Mouse (Mus musculus) heart, adult 8-10 months (tissue): ENCODE data around the gene Slc27a2. TPM values are rescaled to one million over a fixed set of nuclear protein-coding genes. Genes with fewer than 3 reads are reported as not detected.
"Not testable (repeated sequence)": the region's sequence is repeated elsewhere in the genome, so short reads cannot be mapped to it uniquely, and the experiment has no call there.

Source experiments
- DNase-seq: peaks from one replicate; pipeline ENCODE4 v3.0.0; 2022; ENCODE audit warnings: low spot score
- total RNA-seq, 4 experiments: library from RNA; stranded (reverse); gene quantifications; 2 replicates each; pipeline ENCODE4 v1.2.4; 2022

Gene Slc27a2
- total RNA-seq: under 1 TPM in 2 of 4 experiments, not detected in 2; 0.17 to 0.22 TPM

DNA sequence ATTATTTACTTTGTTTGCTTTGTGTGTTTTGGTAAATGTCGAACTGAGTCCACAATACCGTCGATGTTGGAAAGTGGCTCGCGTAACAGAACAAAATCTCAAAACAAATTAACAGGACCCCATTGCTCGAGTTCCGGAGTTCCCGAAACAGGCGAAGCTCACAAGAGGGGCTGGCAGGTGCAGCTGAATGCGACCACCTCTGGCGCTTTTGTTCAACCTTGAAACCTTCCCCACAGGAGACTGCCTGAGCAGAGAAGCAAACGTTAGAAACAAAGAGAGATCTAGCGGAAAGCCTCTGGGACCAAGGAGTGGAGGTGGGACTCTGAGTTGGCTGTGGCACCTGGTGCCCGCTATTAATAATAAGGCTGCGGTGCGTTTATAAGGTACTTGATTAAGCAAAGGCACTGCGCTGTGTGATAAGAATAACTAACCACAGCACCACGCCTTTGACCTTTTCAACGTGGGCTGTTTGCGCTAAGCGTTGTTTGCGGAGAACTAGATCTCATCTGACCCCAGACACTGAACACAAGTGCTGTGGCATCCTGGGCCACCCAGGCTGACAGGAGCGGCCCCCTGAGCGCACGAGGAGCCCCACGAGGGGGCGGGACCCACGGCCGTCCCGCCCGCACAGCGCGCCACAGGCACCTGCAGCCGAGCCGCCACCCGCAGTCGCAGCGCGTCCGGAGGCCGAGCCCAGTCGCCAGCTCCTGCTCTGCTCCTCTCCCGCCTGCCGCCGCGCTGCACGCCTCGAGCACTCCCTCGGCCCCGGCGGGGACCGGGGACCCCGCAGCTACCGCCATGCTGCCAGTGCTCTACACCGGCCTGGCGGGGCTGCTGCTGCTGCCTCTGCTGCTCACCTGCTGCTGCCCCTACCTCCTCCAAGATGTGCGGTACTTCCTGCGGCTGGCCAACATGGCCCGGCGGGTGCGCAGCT lies at the start of gene Slc27a2:
Slc27a2 (plus strand) TSS at position 51 of the 934 bp plus-strand sequence.
- DNase-seq: no peak

DNA sequence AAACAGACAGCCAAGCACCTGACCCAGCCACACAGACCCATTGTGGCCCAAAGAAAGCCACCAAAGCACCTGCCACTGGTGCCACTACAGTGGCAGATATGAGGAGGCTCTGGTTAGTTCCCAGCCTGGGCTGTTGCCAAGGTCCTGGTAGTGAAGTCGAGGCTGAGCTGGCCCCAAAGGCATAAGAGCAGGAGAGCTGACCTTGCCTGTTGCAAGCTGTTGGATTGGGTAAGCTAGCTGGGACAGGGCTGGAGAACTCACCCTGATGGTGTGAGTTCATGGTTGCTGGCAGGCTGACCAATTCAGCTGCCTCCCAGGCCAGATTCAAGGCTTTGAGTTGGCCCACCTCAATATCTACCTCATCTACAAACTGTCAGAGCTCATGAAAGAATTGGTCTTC lies 47.1 kb upstream of the Slc27a2 start:
- no peak for DNase-seq

DNA sequence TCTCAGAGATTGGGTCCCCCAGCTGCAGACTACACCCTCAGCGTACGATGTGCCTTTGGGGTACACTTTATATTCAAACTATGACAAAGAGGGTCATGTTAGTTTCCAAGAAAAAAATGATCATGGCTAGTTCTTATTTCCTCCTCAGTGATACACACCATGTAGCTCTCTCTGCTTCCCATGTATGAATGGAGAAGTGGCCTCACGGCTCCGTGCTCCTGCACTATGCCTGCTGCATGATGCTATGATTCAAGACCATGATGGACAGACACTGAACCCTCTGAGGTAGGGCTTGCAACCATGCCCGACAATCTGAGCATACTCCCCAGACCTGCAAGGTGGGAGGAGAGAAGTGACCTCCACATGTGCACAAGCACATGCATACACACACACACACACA lies 44.7 kb upstream of the Slc27a2 start:
- DNase-seq: no peak

DNA sequence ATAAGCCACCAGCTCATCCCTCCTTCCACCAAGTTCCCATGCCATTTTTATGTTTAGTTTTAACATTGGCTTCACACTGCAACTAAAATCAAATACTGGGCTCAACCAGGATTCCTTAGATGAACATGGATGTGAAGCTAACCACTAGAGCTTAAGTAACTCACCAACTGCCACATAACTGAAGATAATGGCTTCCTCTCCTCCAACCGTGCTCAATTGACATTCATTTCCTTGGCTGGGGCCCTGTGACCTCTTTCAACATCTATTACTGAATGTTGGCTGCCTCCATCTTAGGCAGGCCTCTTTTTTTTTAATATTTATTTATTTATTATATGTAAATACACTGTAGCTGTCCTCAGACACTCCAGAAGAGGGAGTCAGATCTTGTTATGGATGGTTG lies 44.0 kb upstream of the Slc27a2 start:
- no peak for DNase-seq

DNA sequence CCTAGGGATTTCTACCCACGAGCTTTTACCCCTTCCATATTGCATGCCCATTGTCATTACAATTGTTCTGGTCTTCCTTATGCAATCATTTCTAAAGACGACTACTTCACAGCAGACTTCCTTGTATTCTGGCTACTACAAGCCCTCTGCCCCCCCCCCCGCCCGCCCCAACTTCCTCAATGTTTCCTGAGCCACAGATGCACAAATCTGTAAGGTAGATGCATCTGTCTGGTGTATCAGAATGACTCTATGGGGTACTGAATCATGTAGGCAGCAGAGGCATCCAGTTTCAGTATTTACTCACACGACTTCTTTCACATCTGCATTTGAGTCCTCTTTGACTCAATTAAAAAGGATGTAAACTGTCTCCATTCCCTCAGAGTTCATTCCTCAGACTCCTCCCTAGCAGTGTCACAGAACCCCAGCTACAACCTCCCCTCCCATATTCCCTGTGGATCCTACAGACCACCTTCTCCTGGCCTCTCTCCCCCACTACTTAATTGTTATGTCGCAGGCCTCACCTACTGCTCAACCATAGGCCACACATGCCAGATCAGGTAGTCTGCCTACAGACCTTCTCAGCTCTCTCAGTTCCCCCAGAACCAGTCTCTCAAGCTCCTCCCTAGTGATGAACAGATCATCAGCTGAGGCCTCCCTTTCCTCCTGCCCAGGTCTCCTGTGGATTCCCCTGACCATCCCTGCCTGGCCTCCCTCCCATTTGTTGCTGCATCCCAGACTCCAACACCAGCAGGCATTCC lies 37.0 kb upstream of the Slc27a2 start:
- no peak for DNase-seq

DNA sequence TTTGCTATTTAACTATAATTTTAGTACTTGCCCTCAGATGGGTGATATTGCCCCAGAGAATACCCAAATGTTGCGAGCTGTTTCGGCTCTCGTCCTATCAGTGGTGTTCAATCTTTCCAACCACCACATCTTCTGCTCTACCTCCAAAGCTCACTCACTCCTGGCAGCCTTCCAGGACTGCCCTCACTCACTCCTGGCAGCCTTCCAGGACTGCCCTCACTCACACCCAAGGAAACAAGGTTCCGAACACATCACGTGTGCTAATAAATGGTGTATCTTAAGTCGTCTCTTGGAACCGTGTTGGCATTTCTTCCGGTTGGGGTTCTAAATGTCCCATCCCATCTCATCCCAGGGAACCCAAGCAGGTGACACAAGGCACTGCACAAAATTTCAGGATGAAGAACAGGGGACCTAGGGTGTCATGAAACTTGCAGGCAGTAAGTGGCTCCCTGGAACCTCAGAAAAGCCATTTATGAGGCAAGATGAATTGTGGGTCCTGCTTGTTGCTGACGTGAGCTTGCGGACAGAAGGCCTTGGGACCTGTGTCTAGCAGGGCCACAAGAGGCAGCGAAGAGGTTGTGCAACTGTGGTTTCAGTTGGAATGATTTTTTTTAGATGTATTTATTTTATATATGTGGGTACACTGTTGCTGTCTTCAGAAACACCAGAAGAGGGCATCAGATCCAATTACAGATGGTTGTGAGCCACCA lies 32.2 kb upstream of the Slc27a2 start:
- DNase-seq: no peak

DNA sequence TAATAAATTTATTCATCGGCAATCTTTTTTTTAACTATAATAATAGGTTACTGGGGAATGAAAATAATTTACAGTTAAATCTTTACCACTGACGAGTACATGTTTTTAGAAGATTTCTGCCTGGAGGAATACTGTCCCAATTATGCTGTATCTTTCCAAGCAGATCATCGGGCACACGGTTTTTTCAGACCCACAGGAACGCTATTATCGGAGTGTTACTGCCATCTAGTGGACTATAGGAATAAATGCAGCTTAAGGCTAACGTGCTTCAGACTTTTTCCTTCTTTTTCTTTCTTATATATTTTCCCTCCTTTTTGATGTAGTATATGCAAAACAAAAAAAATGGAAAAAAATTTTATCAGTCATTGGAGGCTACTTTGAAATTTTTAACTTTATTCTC lies 31.4 kb upstream of the Slc27a2 start:
- DNase-seq: peak; percentile 18

DNA sequence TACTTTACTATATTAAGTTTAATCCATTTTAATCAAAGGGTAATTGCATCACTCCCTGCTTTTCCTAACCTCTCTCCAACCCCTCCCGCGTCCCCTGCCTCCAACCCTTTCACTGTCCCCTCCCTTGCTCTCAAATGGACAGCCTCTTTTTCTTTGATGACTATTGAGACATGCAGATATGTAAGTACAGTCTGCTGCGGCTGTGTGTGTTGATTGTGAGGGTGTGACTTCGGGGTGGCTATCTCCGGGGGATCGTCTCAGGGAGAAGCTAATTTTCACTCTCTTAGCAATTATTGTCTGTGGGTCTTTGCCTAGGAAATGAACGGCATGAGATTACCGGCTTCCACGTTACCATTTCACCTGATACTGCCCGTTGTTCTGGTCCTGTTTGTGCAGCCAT lies 30.7 kb upstream of the Slc27a2 start:
- no peak for DNase-seq

DNA sequence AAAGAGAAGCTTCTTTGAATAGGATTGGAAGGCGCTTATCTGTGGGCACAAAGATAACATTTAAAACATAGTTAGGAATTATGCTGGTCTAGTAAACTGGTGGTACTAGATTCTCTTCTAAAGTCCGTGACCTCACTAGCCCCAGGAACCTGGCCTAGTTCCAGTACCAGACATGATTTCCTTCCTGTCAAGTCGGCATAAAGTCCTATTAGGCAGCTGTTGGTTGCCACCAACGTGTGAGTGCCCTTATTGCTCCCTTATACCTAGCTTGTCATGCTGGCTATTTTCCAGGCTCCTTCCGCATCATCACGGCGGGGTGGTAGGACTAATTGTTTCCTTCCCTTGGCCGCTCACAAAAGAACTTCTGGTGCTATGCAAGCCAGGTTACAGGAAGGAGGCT lies 30.2 kb upstream of the Slc27a2 start:
- DNase-seq: no peak

DNA sequence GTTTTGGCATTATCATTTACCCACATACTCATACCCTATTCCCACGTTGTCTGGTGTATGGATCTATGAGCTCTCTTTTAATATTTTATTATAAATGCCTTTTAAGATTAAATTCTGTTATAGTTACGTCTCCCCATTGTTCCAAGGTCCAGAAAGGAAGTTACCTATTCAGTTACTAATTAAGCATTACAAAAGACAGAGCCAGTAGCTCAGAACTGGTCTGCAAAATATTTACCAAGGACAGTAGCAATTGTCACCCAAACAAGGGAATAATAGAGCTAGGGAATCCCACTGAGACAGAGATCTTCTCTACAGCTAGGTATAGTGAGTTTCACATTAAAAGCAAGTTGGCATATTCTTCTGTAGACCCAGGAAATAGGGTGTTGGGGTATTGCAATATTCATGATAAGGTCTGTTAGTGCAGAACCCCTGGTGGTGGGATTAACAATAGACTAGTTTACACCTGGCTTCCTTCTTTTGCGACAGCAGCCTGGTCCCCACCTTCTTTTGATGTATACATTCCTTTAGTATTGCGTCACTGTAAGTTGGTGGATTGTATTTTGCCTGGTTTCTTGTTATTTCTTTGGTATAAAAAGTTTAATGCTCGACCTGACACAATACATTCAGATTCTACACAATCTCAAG lies 29.0 kb upstream of the Slc27a2 start:
- not testable (repeated sequence) for DNase-seq

DNA sequence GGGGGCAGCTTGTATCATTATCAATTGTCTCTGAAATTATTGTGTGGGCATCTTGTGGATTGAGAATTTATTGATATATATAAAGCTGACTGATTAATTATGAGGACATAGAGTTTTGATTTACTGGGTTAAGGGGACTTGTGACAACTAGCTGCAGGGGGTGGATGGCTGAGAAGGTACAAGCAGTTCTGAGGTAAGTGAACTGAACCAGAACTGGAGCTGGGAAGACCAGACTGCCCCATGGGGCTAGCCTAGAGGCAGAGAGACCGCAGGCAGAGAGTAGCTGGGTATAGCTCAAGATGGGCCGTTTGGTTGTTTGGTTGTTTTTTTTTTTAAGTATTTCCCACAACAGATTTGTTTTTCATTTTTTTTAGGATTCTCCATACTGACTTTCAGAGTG lies 27.9 kb upstream of the Slc27a2 start:
- no peak for DNase-seq

DNA sequence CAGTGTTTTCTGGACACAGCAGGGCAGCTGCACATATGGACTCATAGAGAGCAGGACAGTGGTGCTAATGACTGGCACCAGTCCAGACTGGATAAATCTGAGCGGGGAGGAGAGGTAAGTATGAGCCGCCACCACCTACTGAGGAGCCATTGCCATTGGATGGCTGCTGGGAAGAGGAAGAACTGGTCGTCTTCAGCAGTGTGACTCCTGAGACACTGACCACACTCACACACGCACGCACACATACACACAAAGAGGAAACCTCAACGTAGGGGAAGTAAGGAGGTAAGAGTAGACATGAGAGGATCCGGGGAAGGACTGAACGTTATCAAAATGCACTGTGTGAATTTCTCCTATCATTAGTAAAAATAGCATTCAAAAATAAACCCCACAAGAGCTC lies 24.7 kb upstream of the Slc27a2 start:
- no peak for DNase-seq

DNA sequence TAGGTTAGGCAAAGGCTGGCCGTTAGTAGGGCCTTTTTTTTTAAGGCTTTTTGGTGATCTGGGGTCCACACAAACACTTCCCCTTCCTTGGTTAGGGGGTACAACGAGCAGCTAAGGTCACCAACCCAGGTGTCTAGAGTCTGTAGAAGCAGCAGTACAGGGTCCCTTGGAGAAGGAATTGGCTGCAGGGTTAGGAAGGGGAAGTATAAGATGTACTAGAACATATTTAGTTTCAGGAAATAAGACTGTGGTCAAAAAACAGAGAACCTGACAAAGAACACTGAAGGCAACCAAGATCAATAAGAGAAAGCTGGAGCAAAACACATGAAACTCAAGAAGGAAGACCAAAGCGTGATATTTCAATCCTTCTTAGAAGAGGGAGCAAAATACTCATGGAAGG lies 21.6 kb upstream of the Slc27a2 start:
- DNase-seq: no peak

DNA sequence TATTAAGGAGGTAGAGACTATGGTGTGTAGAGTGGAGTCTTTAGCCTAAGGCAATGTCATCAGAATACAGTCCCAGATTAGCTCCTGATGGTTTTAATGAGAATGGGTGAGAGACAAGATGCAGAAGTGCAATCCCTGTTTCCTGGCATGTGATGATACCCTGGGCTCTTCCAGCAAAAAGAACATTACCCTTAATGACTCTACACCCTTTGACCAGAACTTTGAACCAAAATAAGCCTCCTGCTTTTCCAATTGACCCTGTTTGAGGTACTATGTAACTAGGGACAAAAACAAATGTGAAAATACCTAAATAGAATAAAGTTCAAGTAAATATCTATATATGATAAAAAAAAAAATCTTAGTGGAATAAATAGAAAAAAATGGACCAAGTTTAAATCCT lies 14.6 kb upstream of the Slc27a2 start:
- DNase-seq: no peak

DNA sequence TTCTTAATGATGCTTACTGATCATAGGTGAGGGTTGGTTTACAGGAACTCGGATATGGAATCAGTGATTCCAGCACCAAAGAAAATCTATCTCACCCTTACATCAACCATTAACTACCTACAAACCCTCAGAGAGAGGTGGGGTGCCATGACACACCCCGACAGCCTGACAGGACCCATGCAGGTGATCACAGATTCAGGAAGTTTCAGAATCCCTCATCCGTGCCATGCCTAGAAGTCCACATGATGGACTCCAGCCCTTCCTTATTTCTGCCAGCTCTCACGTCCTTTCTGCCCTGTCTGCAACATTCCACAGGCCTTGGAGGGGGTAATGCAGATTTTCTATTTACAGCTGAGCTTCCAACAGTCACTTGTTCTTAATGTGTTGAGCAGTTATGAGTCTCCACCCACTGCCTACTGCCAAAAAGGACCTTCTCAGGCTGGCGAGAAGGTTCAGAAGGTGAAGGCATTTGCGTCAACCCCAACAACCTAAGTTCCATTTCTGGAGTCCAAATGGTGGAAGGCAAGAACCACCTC lies 11.7 kb upstream of the Slc27a2 start:
- no peak for DNase-seq

DNA sequence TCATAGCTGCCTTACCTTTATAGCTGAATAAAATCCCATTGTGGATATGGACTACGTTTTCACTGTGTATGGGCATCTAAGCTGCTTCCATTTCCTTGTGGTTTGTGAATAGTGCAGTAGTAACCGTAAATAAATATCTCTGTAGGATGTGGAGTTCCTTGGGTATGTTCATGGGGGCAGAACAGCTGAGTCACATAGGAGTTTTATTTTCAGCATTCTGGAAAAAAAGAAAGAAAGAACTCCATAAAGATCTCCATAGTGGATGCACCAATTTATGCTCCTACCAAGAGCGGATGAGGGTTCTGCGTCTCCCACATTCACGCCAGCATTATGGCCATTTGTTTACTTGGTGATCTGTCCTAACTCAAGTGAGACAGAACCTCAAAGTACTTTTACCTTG lies 10.0 kb upstream of the Slc27a2 start:
- DNase-seq: no peak

DNA sequence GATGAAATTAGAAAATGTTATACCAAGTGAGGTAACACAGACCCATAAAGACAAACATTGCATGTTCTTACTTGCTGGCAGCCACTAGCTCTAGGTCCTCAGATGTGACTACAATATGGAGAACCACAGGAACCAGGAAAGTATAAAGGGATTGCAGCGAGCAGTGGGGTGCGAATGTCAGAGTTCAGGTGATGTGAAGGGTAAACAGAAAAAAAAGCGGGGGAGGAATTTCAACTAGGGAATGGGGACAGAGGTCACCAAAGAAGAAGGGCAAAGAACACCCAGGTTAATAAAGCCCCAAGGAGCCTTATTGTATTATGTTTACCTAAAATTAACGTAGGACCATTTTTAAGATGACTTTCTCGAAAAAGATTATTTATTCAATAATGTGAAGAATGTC lies 6.9 kb upstream of the Slc27a2 start:
- no peak for DNase-seq

DNA sequence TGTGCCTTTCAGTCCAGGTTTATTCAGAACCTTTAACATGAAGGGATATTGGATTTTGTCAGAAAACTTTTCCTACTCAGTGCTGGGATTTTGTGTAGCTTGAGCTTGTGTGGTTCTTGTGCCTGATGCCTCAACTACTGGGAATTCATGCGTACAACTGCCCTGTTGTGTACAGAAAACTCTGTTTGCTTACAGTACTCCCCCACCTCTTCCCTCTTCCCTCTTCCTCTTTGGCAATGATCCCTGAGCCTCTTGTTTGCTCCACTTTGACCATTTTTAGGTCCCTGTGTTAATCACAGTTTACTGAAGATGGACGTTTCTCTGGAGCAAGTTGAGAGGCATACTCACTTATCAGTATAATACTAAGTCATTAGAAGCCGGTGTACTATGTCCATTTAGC lies 5.8 kb upstream of the Slc27a2 start:
- DNase-seq: no peak

DNA sequence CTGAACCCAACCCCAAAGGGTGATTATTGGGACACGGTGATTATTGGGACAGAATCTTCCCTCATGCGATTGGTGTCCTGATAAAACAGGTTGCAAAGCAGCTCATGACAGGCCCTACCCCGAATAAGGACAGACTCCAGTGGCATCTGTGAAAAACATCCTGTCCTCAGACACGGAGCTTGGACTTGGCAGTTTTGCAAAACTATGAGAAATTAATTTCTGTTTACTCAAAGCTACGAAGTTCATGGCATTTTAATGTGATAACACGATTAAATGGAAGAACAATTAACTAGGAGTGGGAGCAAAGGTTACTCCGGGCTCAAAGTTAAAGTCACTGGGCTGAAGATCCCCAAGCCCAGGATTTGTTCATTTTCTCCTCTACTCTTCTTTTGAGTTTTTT lies 2.5 kb upstream of the Slc27a2 start:
- no peak for DNase-seq

DNA sequence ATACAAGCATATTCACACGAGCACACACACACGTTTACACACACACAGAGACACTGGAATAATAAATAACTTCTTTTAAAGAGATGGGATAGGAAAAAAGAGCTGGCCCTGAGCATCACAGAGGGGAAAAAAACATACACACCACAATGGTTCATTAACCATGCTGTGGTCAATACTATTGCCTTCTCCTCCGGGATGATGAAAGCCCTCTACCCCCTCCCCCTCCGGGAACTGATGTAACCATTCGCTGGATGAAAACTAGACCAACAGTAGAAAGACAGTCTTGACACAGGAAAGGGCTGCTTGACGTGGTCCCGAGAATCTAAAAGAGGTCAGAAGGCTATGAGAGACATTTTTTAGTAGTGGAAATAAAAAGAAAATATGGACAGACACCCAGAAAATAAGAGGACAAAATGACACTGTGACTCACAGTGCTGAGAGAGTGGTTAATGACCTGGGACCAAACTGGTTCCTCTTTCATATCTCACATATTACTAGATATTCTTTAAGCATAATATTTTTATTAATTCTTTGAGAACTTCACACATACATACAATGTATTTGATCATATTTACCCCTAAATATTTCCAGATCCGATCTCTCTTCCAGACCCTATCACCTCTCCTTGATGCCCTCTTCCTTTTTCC lies 840 bp upstream of the Slc27a2 start:
- DNase-seq: no peak

DNA sequence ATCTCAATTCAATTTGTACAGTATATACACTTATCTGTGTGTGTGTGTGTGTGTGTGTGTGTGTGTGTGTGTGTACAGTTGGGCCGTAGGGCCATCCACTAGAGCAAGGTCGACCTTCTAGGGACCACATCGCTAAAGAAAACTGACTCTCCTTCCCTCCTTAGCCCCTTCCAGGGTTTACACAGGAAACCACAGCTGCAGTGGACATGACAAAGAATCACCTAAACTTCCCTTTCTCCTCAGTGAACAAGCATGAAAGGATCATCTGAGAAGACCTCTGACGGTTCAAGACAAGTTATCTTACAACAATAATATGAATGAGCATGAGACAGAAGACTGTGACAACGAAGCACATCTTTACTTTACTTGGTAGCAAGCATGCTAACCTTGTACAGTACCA lies 311 bp upstream of the Slc27a2 start:
- DNase-seq: no peak
